Mouse (Mus musculus): Measurements from ENCODE around the gene Mdp1.

DNA sequence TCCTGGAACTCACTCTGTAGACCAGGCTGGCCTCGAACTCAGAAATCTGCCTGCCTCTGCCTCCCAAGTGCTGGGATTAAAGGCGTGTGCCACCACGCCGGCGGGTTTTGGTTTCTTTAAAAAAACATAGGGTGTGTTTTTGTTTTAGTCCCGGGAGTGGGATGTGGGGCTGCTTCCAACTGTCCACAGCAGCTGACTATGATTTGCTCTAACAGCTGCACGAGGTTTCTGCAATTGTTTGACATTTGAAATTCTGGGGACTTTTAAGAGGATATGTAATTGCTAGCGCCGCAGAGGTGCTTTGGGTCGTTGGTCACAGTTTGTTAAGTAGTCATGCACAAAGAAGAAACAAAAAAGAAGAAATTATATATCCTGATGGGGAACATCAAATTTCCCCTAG, 29.1 kb upstream of the Mdp1 start:
- TF ChIP-seq CTCF (IDR thresholded peaks at IDR 0.05; ENCODE audit: extremely low read depth, insufficient read length, insufficient replicate concordance, low read depth, low read length) (no peak), POLR2A (IDR thresholded peaks at IDR 0.05; ENCODE audit: low read depth, low read length) (no peak)

All from small intestine, adult 2 months (tissue).